Mouse (Mus musculus) thymus, postnatal 4 days (tissue): Measurements from ENCODE around the gene Atrnl1.

Source experiments
- DNase-seq: peaks from one replicate; pipeline ENCODE4 v3.0.0; 2021

Gene Atrnl1

DNA sequence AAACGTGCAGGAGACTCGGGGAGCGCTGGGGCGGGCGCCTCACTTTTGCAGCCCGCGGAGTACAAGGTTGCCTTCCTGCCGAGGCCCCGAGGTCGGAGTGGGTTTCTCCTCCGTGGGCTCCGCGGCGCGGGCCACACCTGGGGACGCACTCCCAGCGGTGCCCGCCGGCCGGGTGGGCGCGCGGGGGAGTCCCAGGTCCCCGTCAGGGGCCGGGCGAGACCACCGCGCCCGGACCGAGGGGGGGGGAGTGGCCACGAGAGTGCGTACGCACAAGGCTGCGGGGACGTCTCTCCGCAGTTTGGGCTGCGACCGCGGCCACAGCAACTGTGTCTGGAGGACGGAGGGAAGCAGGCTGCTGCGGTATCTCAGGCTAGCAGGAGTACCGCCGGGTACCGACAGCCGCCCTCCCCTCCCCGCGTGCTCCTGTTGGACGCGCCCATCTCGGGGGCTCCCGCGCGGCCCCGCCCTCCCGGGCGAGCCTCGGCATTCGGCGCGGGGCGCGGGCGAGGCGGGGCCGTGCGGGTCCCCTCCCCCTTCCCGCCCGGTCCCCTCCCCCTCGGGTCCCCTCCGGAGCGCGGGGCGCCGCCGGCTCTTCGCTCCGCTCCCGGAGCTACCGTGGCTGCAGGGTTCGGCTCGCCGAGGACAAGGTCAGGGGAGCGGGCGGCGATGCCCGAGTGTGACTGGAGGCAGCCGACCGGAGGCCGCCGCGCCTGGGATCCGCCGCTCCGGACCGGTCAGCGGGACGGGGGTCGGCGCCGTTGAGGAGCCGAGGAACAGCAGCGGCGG lies at the start of gene Atrnl1:
Gene Atrnl1 (plus strand): TSS at position 559 of the 786 bp plus-strand sequence.
- peak; percentile 92 for DNase-seq

DNA sequence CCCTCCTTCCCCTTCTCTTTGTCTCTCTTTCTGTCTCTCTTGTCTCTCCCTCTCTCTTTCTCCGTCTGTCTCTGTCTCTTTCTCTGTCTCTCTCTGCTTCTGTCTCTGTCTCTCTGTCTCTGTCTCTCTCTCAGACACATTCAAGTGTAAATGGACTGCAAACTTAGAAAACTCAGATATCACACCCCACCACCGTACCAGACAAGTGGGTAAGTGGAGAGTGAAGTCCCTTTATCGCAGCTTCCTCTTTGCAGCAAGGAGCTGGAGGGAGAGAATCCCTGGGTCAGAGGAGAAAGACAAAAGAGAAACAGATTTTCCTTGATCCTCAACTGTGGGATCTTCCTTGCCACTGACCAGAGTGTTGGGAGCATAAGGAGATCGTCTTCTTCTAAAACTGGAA lies 49.3 kb upstream of the Atrnl1 start:
- no peak for DNase-seq

GRCm38 (mm10) chr19:57569040-57569439 lies 41.8 kb upstream of the Atrnl1 start:
- DNase-seq = no peak

DNA sequence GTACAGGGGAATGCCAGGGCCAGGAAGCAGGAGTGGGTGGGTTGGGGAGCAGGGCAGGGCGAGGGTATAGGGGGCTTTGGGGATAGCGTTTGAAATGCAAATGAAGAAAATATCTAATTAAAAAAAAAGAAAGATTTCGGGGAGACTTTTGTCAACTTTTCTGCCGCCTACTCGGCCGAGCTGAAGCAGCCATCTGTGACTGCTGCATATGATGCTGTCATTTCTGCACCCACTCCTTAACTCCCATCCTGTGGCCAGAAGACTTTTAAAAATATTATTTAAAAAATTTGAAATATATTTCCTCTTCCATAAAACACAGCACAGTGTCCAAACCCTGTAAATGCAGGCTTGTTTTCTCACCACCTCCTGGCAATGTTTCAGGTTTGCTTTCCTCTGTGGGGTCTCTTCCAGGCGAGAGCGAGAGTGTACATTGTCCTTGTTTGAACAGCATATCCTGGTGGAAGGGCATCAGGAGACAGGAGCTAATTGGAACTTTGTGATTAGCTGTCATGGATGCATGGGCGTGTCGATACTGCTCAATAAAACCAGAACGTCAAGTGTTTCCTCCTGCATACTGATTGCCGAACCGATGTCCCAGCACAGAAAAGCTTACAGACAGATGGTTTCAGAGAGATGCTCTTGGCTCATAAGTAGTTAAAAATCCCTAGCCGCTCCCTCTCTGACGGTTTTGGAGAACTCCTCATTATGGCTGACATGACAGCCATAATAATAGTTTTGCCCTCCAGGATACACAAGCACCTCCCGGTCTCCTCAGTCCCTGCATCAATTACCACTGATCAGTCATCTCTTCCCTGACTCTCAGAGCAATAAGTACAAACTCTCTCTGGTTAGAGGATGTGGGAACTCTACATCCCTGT lies 38.2 kb upstream of the Atrnl1 start:
- no peak for DNase-seq

DNA sequence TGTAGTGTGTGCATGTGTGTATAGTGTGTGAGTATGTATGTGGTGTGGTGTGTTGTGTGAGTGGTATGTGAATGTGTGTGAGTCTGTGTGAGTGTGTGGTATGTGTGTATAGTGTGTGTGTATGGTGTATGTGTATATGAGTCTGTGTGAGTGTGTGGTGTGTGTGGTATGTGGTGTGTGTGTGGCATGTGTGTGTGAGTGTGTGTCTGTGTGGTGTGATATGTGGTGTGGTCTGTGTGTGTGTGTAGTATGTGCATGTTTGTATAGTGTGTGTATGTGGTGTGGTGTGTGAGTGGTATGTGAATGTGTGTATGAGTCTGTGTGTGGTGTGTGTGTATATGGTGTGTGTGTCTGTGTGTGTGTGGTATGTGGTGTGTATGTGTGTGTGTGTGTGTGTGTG lies 37.4 kb upstream of the Atrnl1 start:
- no peak for DNase-seq

DNA sequence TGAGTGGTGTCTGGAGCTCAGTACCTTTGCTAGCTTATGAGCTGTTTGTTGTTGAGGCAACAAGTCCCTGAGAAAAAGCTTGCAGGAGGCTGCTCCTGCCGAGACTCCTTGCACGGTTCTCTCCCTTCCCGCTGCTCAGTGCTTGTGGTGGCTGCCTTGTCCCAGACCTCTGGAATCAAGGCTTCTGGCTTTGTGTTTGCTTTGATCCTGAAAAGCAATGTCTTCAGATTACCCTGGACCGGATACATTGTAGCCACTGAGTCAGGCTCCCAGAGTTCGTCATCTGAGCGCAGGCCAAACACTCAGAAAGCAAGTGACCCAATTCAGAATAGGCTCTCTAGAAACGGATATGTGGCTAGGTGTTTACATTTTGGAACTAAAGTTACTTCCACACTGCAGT lies 35.8 kb upstream of the Atrnl1 start:
- DNase-seq = no peak

DNA sequence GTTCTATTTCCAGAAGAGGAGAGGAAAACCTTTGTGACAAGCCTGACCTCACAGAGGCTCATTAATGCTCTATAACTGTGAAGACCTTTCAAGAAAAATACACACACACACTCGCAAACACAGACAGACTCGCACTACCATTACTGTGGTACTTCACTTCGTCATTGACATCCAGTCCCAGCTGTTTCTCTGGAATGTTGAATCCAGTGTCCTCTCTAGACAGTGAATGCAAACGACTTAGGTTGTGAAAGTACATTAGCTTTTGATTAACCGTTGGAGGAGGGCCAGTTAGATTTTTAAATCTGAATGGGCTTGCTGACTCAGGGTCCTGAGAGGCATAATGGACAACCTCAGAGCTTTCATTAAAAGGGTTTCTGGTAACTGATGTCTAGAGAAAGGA lies 34.0 kb upstream of the Atrnl1 start:
- DNase-seq = no peak

DNA sequence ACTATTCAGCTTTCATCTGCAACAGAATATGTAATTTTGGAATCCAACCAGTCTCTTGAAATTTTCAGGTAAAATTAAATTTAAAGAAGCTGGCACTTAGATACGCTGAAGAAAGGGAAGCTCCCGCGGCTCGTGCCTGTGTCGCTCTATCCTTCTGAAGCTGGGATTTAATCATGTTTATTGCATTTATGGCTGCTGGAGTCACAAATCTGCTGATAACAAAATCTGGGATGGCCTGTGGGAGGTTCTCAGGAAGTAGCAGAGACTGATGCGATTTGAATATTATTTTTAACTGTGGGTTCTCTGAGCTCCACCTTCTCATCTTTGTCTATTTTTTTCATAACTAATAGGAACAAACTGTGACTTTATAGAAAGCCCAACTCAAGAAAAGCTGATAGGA lies 33.6 kb upstream of the Atrnl1 start:
- no peak for DNase-seq

DNA sequence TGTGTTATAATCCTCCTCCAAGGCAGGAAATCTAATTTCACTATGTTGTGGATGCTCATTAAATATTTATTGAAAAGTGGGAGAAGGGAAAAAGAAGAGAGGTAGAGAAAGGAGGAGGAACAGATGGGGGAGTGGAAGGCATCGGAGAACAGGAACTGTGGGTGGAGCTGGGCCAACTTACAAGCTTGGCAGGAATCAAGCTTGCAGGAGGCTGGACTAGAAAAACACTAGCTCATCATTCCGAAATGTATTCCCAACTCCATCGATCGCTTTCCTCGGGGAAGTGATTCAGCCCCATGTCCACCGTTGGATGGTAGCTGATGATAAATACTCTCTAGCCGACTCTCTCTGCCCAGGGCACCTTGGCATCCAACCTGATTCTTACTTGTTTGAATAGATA lies 29.9 kb upstream of the Atrnl1 start:
- DNase-seq = no peak

DNA sequence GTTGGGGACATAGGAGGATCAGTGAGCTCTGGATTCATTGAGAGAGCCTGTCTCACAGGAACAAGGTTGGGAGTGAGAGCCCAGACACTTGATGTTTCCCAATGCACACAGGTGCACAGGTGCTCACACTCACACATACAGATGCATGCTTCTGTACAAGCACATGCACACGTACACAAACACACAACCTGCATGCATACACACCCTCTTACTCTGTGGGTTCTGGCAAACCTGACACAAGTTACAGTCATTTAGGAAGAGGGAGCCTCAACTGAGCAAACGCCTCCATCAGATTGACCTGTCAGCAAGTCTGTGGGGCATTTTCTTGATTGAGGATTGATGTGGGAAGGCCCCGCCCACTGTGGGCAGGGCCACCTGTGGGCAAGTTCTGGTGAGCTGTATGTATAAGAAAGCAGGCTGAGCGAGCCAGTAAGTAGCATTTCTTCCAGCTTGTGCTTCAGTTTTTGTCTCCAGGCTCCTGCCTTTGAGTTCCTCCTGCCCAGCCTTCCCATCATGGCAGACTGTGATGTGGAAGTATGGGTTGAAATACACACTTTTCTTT lies 25.5 kb upstream of the Atrnl1 start:
- DNase-seq = no peak

- DNase-seq = peak; percentile 36
Observed at GRCm38 (mm10) chr19:57586172-57586571, 24.7 kb upstream of the Atrnl1 start.

DNA sequence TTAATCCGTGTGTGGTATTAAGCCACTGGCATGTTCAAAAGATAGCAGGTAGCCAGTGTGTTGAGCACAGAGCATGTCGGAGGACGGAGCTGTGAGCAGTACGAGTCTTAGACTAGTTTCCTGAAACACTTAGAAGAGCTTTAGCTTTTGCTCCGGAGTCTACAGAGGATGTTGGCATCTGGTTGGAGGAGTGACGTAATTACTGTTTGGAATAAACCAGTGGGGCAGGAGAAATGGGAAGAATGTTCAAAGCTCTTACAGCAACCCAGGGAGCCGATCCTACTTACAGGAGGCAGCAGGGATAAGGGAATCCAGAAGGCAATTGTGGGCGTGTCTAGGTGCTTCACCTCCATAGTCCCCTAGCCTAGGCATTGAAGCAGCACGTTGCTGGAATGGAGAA lies 21.3 kb upstream of the Atrnl1 start:
- no peak for DNase-seq

DNA sequence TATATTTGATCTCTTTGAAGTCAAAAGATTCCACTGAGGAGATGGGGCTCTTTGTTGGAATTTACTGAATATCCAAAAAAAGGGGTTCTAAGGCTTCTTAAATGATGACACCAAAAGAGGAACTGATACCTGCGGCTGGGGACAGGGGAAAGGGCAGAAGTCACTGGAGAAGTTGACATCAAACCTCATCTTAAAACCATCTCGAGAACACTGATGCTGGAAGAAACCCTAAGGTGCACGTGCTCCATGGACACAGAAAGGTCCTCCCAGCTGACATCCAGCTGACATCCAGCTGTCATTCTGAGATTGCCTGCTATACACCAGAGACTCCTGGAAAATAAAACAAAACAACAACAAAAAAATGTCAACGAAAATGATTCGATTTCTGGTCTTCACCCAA lies 19.9 kb upstream of the Atrnl1 start:
- no peak for DNase-seq

GRCm38 (mm10) chr19:57591631-57592030 lies 19.2 kb upstream of the Atrnl1 start:
- peak; percentile 37 for DNase-seq

GRCm38 (mm10) chr19:57592355-57592754 lies 18.5 kb upstream of the Atrnl1 start:
- DNase-seq = no peak

DNA sequence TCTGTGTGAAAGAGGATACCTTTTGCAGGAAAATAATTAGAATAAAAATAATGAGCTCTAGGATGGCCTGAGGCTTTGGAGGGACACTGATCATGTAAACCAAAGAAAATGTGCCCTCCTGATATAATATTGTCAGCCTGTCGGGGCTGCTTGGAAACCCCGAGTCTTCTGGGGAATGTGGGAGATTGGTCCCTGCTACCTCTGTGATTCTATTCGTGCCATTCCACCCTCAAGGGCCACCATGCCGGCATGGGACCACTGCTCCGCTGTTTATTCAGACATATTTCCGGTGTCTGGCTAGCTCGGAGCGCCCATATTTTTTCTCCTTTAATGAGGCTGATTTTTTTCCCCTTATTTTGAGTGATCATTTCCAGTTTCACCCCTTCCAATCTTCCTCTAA lies 11.7 kb upstream of the Atrnl1 start:
- no peak for DNase-seq

- no peak for DNase-seq
Observed at GRCm38 (mm10) chr19:57600233-57600929, 10.5 kb upstream of the Atrnl1 start.

DNA sequence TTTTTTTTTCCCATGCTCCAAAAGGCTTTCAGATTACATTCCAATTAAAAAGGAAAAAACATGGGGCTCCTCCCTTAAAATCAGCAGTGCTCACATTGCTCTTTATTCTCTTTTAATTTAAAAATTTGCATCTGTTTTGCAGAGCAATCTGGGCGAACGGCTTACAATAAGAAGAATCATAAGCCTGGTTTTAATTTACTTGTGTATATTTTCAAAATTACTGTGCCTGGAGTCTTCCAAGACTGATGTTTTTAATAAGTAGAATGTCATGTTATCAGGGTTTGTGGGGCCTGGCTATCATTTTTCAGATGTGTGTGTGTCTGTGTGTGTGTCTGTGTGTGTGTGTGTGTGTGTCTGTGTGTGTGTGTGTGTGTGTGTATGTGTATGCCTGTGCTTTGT lies 9.9 kb upstream of the Atrnl1 start:
- DNase-seq = no peak

DNA sequence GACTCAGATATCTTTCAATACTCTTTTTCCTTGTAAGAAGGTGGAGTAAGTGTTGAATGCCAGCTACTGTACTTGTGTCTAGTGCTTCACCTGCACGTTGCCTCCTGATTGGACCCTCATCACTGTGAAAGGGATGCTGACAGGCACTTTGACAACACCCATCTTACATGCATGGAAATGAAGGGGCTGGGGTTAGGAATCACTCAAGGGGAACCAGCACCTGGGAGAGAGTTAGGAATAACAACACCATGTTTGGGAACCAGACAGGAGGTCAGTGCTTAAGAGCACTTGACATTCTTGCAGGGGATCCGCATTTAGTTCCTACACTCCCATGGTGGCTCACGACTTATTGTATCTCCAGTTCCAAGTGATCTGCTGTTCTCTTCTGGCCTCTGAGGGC lies 7.2 kb upstream of the Atrnl1 start:
- no peak for DNase-seq

GRCm38 (mm10) chr19:57605941-57606340 lies 4.9 kb upstream of the Atrnl1 start:
- DNase-seq = no peak

DNA sequence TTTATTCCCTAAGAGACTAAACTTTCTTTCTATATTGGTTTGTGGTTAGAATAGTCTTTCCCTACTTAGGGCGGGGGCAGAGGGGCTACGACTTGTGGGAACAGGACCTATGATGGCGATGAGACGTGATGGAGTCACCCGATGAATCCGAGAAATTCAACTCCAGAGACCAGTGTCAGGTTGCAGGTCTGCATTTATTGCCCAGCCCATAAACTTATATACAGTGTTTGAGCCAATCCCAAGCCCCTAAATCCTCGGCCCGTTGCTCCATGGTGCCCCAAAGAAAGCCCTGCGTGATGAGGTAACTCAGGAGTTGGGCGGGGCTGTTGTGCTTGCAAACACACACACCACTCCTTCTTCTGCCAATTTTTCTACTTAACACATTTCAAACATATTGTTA lies 4.5 kb upstream of the Atrnl1 start:
- DNase-seq = no peak

- peak; percentile 28 for DNase-seq
Observed at GRCm38 (mm10) chr19:57609361-57610057, 1.3 kb upstream of the Atrnl1 start.

DNA sequence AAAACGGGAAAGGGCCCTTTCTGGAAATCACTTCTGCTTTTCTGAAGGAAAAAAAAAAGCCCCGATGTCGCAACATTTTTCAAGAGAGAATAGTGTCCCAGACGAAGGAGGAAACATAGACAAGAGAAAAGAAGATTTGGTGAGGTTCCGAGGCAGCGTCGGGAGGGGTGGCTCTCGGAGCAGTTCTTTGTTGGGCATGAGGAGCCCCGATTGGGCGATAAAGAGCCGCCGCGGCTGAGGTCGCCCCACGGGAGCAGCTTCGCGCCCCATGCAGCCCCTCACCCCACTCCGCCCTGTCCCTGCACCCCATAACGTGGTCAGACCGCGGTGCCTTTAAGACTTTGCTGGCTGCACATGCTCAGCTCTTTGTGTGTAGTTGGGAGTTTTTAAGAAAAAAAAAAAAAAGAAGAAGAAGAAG lies 767 bp upstream of the Atrnl1 start:
- DNase-seq = peak; percentile 74
